In genomic region chr1:38241801-38242200, GRCm38 (mm10) we compare ENCODE assay signal across 13 mouse cellular contexts.
DNase-seq lines count a peak whose midpoint lies in the region; ATAC-seq and TF ChIP-seq lines count a peak whose summit lies in the region.
"Had no signal": no experiment of that assay in that cellular context is flagged by ENCODE, and none has a peak within 500 bp of the region (broad histone marks: within the 10 kb centered on the region; RNA-seq: fewer than 3 reads in every experiment).

No protein-coding gene starts in this region.

- TF ChIP-seq CTCF in kidney, adult 2 months (conservative IDR thresholded peaks at IDR 0.05; ENCODE audit: insufficient read depth, insufficient read length, low read depth, low read length) = no peak
- no peak for TF ChIP-seq CTCF in liver, postnatal 0 days (IDR thresholded peaks at IDR 0.05; ENCODE audit: low read depth)

- DNase-seq in limb, embryonic 10.5 days (ENCODE audit: low spot score) = no peak
- DNase-seq in gastrocnemius, postnatal 14 days = peak; percentile 81
- peak; percentile 76 for DNase-seq in kidney, adult 2 months
- no peak for DNase-seq in liver, postnatal 0 days
- DNase-seq in right cerebral cortex, adult 18-20 months = no peak
- DNase-seq: retina, postnatal 1 day; thymus, adult 2 months had no signal

- TF ChIP-seq POLR2A in kidney, adult 2 months (IDR thresholded peaks at IDR 0.05; ENCODE audit: low read depth, low read length) = no peak

- intact Hi-C loops in gastrocnemius, postnatal 14 days (cut with DNase I; ENCODE audit: low total_unique reads) = no loop called here

- H3K27ac ChIP-seq in limb, embryonic 12.5 days = peak overlapping the region; percentile 30; the same call in 1 of the 2 replicates
- no peak overlapping the region for H3K27ac ChIP-seq in limb, embryonic 10.5 days
- H3K27ac ChIP-seq in kidney, adult 2 months (ENCODE audit: insufficient read depth, low read depth, low read length) = no peak overlapping the region
- H3K27ac ChIP-seq in liver, postnatal 0 days (ENCODE audit: low read depth) = 0 out of 2 replicates have a peak overlapping the region, but pooled peaks have one; percentile 34
- no peak overlapping the region for H3K27ac ChIP-seq in midbrain, embryonic 13.5 days
- H3K27ac ChIP-seq in neural tube, embryonic 15.5 days (replicated peaks) = no peak overlapping the region
- H3K27ac ChIP-seq: midbrain, embryonic 12.5 days had no signal

- no peak for TF ChIP-seq EP300 in liver, postnatal 0 days (IDR thresholded peaks at IDR 0.05; ENCODE audit: low read depth)

- 43% methylated on average over 4 of the region's 4 CpGs for WGBS in limb, embryonic 12.5 days
- 49% methylated on average over 4 of the region's 4 CpGs for WGBS in limb, embryonic 10.5 days
- WGBS in kidney, adult 2 months = 48% methylated on average over 4 of the region's 4 CpGs
- WGBS in liver, postnatal 0 days (ENCODE audit: insufficient replicate concordance) = 52% methylated on average over 4 of the region's 4 CpGs
- WGBS in midbrain, embryonic 13.5 days = 86% methylated on average over 4 of the region's 4 CpGs
- 73% methylated on average over 4 of the region's 4 CpGs for WGBS in neural tube, embryonic 15.5 days

- H3K36me3 ChIP-seq in limb, embryonic 12.5 days = peaks cover 10% of the 10 kb centered on the region
- peaks cover 49% of the 10 kb centered on the region for H3K36me3 ChIP-seq in limb, embryonic 10.5 days
- H3K36me3 ChIP-seq in kidney, adult 2 months (ENCODE audit: control insufficient read depth, insufficient read depth, low read length) = no peaks in the 10 kb centered on the region
- H3K36me3 ChIP-seq in liver, postnatal 0 days (replicated peaks; ENCODE audit: insufficient read depth, low read length) = no peaks in the 10 kb centered on the region
- no peaks in the 10 kb centered on the region for H3K36me3 ChIP-seq in midbrain, embryonic 13.5 days
- no peaks in the 10 kb centered on the region for H3K36me3 ChIP-seq in neural tube, embryonic 15.5 days
- H3K36me3 ChIP-seq: midbrain, embryonic 12.5 days had no signal

- no peak overlapping the region for H3K9ac ChIP-seq in limb, embryonic 12.5 days (replicated peaks)
- no peak overlapping the region for H3K9ac ChIP-seq in liver, postnatal 0 days (replicated peaks)
- H3K9ac ChIP-seq in midbrain, embryonic 13.5 days (replicated peaks) = no peak overlapping the region
- no peak overlapping the region for H3K9ac ChIP-seq in neural tube, embryonic 15.5 days (replicated peaks)
- H3K9ac ChIP-seq: midbrain, embryonic 12.5 days had no signal

- no peak overlapping the region for H3K4me2 ChIP-seq in limb, embryonic 12.5 days
- H3K4me2 ChIP-seq in liver, postnatal 0 days (ENCODE audit: low read depth, low read length) = no peak overlapping the region
- no peak overlapping the region for H3K4me2 ChIP-seq in midbrain, embryonic 13.5 days (replicated peaks)
- no peak overlapping the region for H3K4me2 ChIP-seq in neural tube, embryonic 15.5 days
- H3K4me2 ChIP-seq: midbrain, embryonic 12.5 days had no signal

- ATAC-seq in limb, embryonic 12.5 days (ENCODE audit: insufficient number of reproducible peaks, insufficient read depth, low FRiP score, low TSS enrichment, low read depth) = no peak
- ATAC-seq in liver, postnatal 0 days = peak; percentile 36; the same call in 1 of the 2 replicates
- ATAC-seq in midbrain, embryonic 13.5 days = no peak
- no peak for ATAC-seq in neural tube, embryonic 15.5 days (ENCODE audit: low FRiP score)
- ATAC-seq: activated CD4-positive, CD25-positive, alpha-beta regulatory T cell, adult 4 months had no signal

- peaks cover 39% of the 10 kb centered on the region for H3K4me1 ChIP-seq in limb, embryonic 12.5 days (replicated peaks)
- H3K4me1 ChIP-seq in limb, embryonic 10.5 days = peaks cover 34% of the 10 kb centered on the region
- peaks cover 5% of the 10 kb centered on the region; the same call in 1 of the 2 replicates for H3K4me1 ChIP-seq in kidney, adult 2 months (ENCODE audit: control insufficient read depth, insufficient read depth, low read length)
- H3K4me1 ChIP-seq in liver, postnatal 0 days (ENCODE audit: insufficient read depth) = peaks cover 14% of the 10 kb centered on the region
- H3K4me1 ChIP-seq in midbrain, embryonic 13.5 days (replicated peaks) = 0 out of 2 replicates have a peak, but pooled peaks cover under 1% of the 10 kb centered on the region
- H3K4me1 ChIP-seq in neural tube, embryonic 15.5 days = peaks cover 11% of the 10 kb centered on the region; the same call in 1 of the 2 replicates
- H3K4me1 ChIP-seq: midbrain, embryonic 12.5 days had no signal

- no peak overlapping the region for H3K4me3 ChIP-seq in limb, embryonic 12.5 days (replicated peaks)
- no peak overlapping the region for H3K4me3 ChIP-seq in limb, embryonic 10.5 days
- no peak overlapping the region for H3K4me3 ChIP-seq in kidney, adult 2 months (ENCODE audit: insufficient read depth, low read depth, low read length)
- H3K4me3 ChIP-seq in liver, postnatal 0 days (ENCODE audit: low read depth, low read length) = no peak overlapping the region
- H3K4me3 ChIP-seq in midbrain, embryonic 13.5 days (replicated peaks) = no peak overlapping the region
- no peak overlapping the region for H3K4me3 ChIP-seq in neural tube, embryonic 15.5 days (replicated peaks)
- H3K4me3 ChIP-seq: midbrain, embryonic 12.5 days had no signal

- no peaks in the 10 kb centered on the region for H3K9me3 ChIP-seq in limb, embryonic 12.5 days
- no peaks in the 10 kb centered on the region for H3K9me3 ChIP-seq in limb, embryonic 10.5 days (replicated peaks)
- no peaks in the 10 kb centered on the region for H3K9me3 ChIP-seq in liver, postnatal 0 days (ENCODE audit: low read length)
- no peaks in the 10 kb centered on the region for H3K9me3 ChIP-seq in midbrain, embryonic 13.5 days
- H3K9me3 ChIP-seq in neural tube, embryonic 15.5 days (replicated peaks) = no peaks in the 10 kb centered on the region
- H3K9me3 ChIP-seq: midbrain, embryonic 12.5 days had no signal

- H3K27me3 ChIP-seq in limb, embryonic 12.5 days = 0 out of 2 replicates have a peak, but pooled peaks cover 2% of the 10 kb centered on the region
- H3K27me3 ChIP-seq in limb, embryonic 10.5 days (ENCODE audit: low read depth, poor library complexity, severe bottlenecking) = no peaks in the 10 kb centered on the region
- no peaks in the 10 kb centered on the region for H3K27me3 ChIP-seq in kidney, adult 2 months (replicated peaks; ENCODE audit: control insufficient read depth, insufficient read depth, low read length)
- no peaks in the 10 kb centered on the region for H3K27me3 ChIP-seq in liver, postnatal 0 days (ENCODE audit: insufficient read depth, low read length)
- no peaks in the 10 kb centered on the region for H3K27me3 ChIP-seq in midbrain, embryonic 13.5 days
- no peaks in the 10 kb centered on the region for H3K27me3 ChIP-seq in neural tube, embryonic 15.5 days (replicated peaks)
- H3K27me3 ChIP-seq: CH12.LX; midbrain, embryonic 12.5 days had no signal

Comparison
In these comparisons a context has a peak if more than half of its experiments do, and no peak if none do; other contexts are left out.
1. H3K27ac ChIP-seq: peak in limb, embryonic 12.5 days (single experiment) and liver, postnatal 0 days (single experiment); none in limb, embryonic 10.5 days (single experiment), kidney, adult 2 months (single experiment), midbrain, embryonic 13.5 days (single experiment) and neural tube, embryonic 15.5 days (single experiment).
2. DNase-seq: peak in gastrocnemius, postnatal 14 days (single experiment) and kidney, adult 2 months (single experiment); none in limb, embryonic 10.5 days (single experiment), liver, postnatal 0 days (single experiment) and right cerebral cortex, adult 18-20 months (single experiment).